Mouse (Mus musculus) brain, embryonic 18.5 days (tissue): Measurements from ENCODE around the gene Spred2.
A peak's percentile ranks its signal among the peaks of the same experiment; 100 is the strongest.

Source experiments
- DNase-seq: peaks from one replicate; pipeline ENCODE4 v3.0.0-alpha.2; 2012; ENCODE audit warnings: low read depth, low spot score

Spred2 gene

GRCm38 (mm10) chr11:19925149-19925975 lies 1.2 kb downstream of the Spred2 start:
- peak; percentile 74 for DNase-seq

- no peak for DNase-seq
These were observed 2.0 kb downstream of the Spred2 start for GRCm38 (mm10) chr11:19925976-19926842.

- no peak for DNase-seq
These were observed 2.6 kb downstream of the Spred2 start for GRCm38 (mm10) chr11:19926843-19927120.

GRCm38 (mm10) chr11:19928633-19929032 lies 4.5 kb downstream of the Spred2 start:
- no peak for DNase-seq

GRCm38 (mm10) chr11:19929087-19929865 lies 5.1 kb downstream of the Spred2 start:
- no peak for DNase-seq

- DNase-seq, result no peak
These were observed 7.5 kb downstream of the Spred2 start for GRCm38 (mm10) chr11:19931569-19932230.

- DNase-seq, result no peak
These were observed 8.9 kb downstream of the Spred2 start for GRCm38 (mm10) chr11:19932983-19933511.

- DNase-seq, result no peak
These were observed 11.6 kb downstream of the Spred2 start for GRCm38 (mm10) chr11:19935524-19936354.

GRCm38 (mm10) chr11:19938456-19939004 lies 14.4 kb downstream of the Spred2 start:
- DNase-seq, result no peak

- no peak for DNase-seq
These were observed 15.1 kb downstream of the Spred2 start for GRCm38 (mm10) chr11:19939305-19939730.

GRCm38 (mm10) chr11:19939831-19940230 lies 15.7 kb downstream of the Spred2 start:
- no peak for DNase-seq

GRCm38 (mm10) chr11:19941156-19941777 lies 17.1 kb downstream of the Spred2 start:
- no peak for DNase-seq

GRCm38 (mm10) chr11:19941978-19942377 lies 17.8 kb downstream of the Spred2 start:
- no peak for DNase-seq

GRCm38 (mm10) chr11:19943753-19944152 lies 19.6 kb downstream of the Spred2 start:
- no peak for DNase-seq

- DNase-seq, result no peak
These were observed 20.5 kb downstream of the Spred2 start for GRCm38 (mm10) chr11:19944701-19945100.

- DNase-seq, result no peak
These were observed 22.5 kb downstream of the Spred2 start for GRCm38 (mm10) chr11:19946721-19947120.

GRCm38 (mm10) chr11:19947626-19948135 lies 23.5 kb downstream of the Spred2 start:
- DNase-seq, result no peak

GRCm38 (mm10) chr11:19949725-19950124 lies 25.6 kb downstream of the Spred2 start:
- DNase-seq, result no peak

GRCm38 (mm10) chr11:19950169-19950568 lies 26.0 kb downstream of the Spred2 start:
- DNase-seq, result no peak
